Mouse (Mus musculus) forebrain, embryonic 14.5 days (tissue): ENCODE measurements around the gene Rrnad1. TPM values are rescaled to one million over a fixed set of nuclear protein-coding genes. Genes with fewer than 3 reads are reported as not detected.

Experiments
- ATAC-seq: fragments of 200-750 bp; cut with Nextera tagmentation; 2 replicates; pipeline ENCODE4 v1.8.0; 2017; ENCODE audit warnings: mild to moderate bottlenecking, moderate library complexity
- DNase-seq: peaks from one replicate; pipeline ENCODE4 v3.0.0-alpha.2; 2015; ENCODE audit warnings: low spot score
- H3K27ac ChIP-seq: fragments of 300-500 bp; sonication (generic); 2 replicates; pipeline ENCODE4 v1.5.1; 2014; ENCODE audit warnings: low read depth, mild to moderate bottlenecking, control low read depth, low read length, moderate library complexity
- H3K27me3 ChIP-seq: fragments of 300-500 bp; sonication (generic); replicated peaks from 2 replicates; pipeline ENCODE4 v1.6.1; 2014; ENCODE audit warnings: low read length, control low read depth, mixed read lengths; ENCODE audit not compliant: control insufficient read depth, insufficient read depth
- H3K36me3 ChIP-seq: fragments of 300-500 bp; sonication (generic); 2 replicates; pipeline ENCODE4 v1.6.1; 2014; ENCODE audit warnings: low read length, control low read depth; ENCODE audit not compliant: control insufficient read depth, insufficient read depth
- H3K4me1 ChIP-seq: fragments of 300-500 bp; sonication (generic); 2 replicates; pipeline ENCODE4 v1.6.1; 2014; ENCODE audit warnings: antibody characterized with exemption, low read length, control low read depth; ENCODE audit not compliant: control insufficient read depth, insufficient read depth
- H3K4me2 ChIP-seq: fragments of 300-500 bp; sonication (generic); 2 replicates; pipeline ENCODE4 v1.6.1; 2014; ENCODE audit warnings: mild to moderate bottlenecking, control low read depth, low read length
- H3K4me3 ChIP-seq: fragments of 300-500 bp; sonication (generic); 2 replicates; pipeline ENCODE4 v1.5.1; 2014; ENCODE audit warnings: low read depth, low read length, control low read depth
- H3K9ac ChIP-seq: fragments of 300-500 bp; sonication (generic); 2 replicates; pipeline ENCODE4 v1.6.1; 2014; ENCODE audit warnings: mild to moderate bottlenecking, low read length, control low read depth, moderate library complexity
- H3K9me3 ChIP-seq: fragments of 300-500 bp; sonication (generic); replicated peaks from 2 replicates; pipeline ENCODE4 v1.6.1; 2016; ENCODE audit warnings: low read length, control low read depth, mixed read lengths; ENCODE audit not compliant: control insufficient read depth
- WGBS: fragments of 180-500 bp; shearing (Covaris S2); extraction: QIAGEN DNeasy Blood & Tissue Kit; methylation state at CpG from one replicate; pipeline ENCODE4 v1.1.7; 2014; 5-methylcytosine and 5-hydroxymethylcytosine counted together
- polyA plus RNA-seq: library from polyadenylated mRNA; unstranded; fragments of >200 nt; fragmentation: Nextera tagmentation; extraction: Ambion mirVana; gene quantifications from 2 replicates; pipeline ENCODE4 v1.2.1, GENCODE M21; 2014

The Rrnad1 gene
- polyA plus RNA-seq, 1 experiment from 2014 or later: 15.6 TPM

- Histone ChIP-seq H3K27me3 (no peaks in the 10 kb centered on the region), H3K9ac (no peak overlapping the region), H3K4me3 (peak overlapping the region; percentile 93; the same call in 1 of the 2 replicates), H3K4me2 (peak overlapping the region; percentile 46), H3K9me3 (no peaks in the 10 kb centered on the region), H3K27ac (no peak overlapping the region), H3K4me1 (peaks cover 18% of the 10 kb centered on the region), H3K36me3 (no peaks in the 10 kb centered on the region)
- DNase-seq: no peak
- WGBS: 83% methylated on average over 6 of the region's 6 CpGs
- ATAC-seq: no peak
These were observed 44.1 kb downstream of the Rrnad1 start for GRCm38 (mm10) chr3:87886416-87886815.

DNA sequence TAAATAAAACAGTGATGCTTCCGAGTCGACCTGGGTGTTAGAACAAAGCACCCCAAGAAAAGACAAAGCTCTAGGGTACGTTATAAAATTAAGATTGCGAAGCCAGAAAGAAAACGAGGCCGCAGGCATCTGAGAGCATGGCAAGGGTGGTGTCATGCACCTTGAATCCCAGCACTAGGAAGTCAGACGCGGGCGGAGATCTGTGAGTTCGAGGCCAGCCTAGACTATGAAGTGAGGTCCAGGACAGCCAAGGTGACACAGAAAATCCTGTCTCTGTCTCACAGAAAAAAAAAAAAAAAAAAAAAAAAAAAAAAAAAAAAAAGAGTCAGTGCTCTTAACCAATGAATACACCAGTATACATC lies 44.5 kb downstream of the Rrnad1 start:
- ATAC-seq (no peak; the same call in 1 of the 2 replicates), DNase-seq (no peak)
- Histone ChIP-seq H3K9me3 (no peaks in the 10 kb centered on the region), H3K36me3 (0 out of 2 replicates have a peak, but pooled peaks cover 4% of the 10 kb centered on the region), H3K4me3 (peak overlapping the region; percentile 93), H3K27ac (no peak overlapping the region), H3K27me3 (no peaks in the 10 kb centered on the region), H3K4me1 (peaks cover 18% of the 10 kb centered on the region), H3K4me2 (peak overlapping the region; percentile 46), H3K9ac (peak overlapping the region; percentile 26; the same call in 1 of the 2 replicates)
- 13% methylated on average over 10 of the region's 10 CpGs for WGBS

GRCm38 (mm10) chr3:87885281-87886003 lies 45.1 kb downstream of the Rrnad1 start, which contains the start of gene Prcc:
Gene Prcc, minus strand, starts transcription at chr3:87885608.
- H3K4me2 ChIP-seq: peak within 1 kb of the TSS; percentile 80
- H3K27me3 ChIP-seq: no peaks in the 10 kb centered on the region
- H3K9ac ChIP-seq: peak within 1 kb of the TSS; percentile 96
- peaks cover 7% of the 10 kb centered on the region for H3K36me3 ChIP-seq
- peak within 1 kb of the TSS; percentile 66; the same call in 1 of the 2 replicates for H3K27ac ChIP-seq
- ATAC-seq (peak; percentile 98), DNase-seq (peak; percentile 100)
- H3K4me1 ChIP-seq: peaks cover 18% of the 10 kb centered on the region
- H3K4me3 ChIP-seq: peak within 1 kb of the TSS; percentile 93
- under 1% methylated on average over 33 of the region's 33 CpGs for WGBS
- no peaks in the 10 kb centered on the region for H3K9me3 ChIP-seq

GRCm38 (mm10) chr3:87884708-87885251 lies 45.7 kb downstream of the Rrnad1 start:
- H3K9me3 ChIP-seq: no peaks in the 10 kb centered on the region
- H3K4me2 ChIP-seq: peak overlapping the region; percentile 80
- peak; percentile 25 for DNase-seq
- peak; percentile 2; the same call in 1 of the 2 replicates for ATAC-seq
- H3K4me3 ChIP-seq: peak overlapping the region; percentile 93
- H3K27me3 ChIP-seq: no peaks in the 10 kb centered on the region
- H3K9ac ChIP-seq: peak overlapping the region; percentile 96
- WGBS: 0% methylated on average over 25 of the region's 28 CpGs
- peaks cover 18% of the 10 kb centered on the region for H3K4me1 ChIP-seq
- H3K27ac ChIP-seq: peak overlapping the region; percentile 66; the same call in 1 of the 2 replicates
- H3K36me3 ChIP-seq: peaks cover 11% of the 10 kb centered on the region

DNA sequence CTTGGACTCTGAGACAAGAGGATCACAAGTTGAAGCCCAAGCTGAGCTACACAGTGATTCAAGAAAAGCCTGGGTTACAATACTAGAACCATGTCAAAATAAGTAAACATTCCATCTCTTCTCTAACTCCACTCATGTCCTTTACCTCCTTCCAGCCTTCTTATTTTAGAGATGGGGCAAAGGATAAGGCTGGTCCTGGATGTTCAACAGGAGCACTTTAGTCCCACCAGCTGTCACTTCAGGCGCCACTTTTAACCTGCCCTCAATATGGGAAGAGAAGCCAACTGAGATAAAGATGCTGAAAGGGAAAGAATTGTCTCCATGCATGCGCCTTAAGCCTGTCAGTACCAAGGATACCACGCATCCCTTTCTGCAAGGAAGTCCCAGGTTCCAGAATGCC lies 46.2 kb downstream of the Rrnad1 start:
- no peaks in the 10 kb centered on the region for H3K27me3 ChIP-seq
- ATAC-seq (no peak), DNase-seq (no peak)
- H3K4me2 ChIP-seq: peak overlapping the region; percentile 80
- peaks cover 18% of the 10 kb centered on the region for H3K4me1 ChIP-seq
- H3K9ac ChIP-seq: peak overlapping the region; percentile 96
- 3% methylated on average over 3 of the region's 3 CpGs for WGBS
- peak overlapping the region; percentile 93 for H3K4me3 ChIP-seq
- H3K36me3 ChIP-seq: peaks cover 11% of the 10 kb centered on the region
- peak overlapping the region; percentile 9; the same call in 1 of the 2 replicates for H3K27ac ChIP-seq
- no peaks in the 10 kb centered on the region for H3K9me3 ChIP-seq

- Histone ChIP-seq H3K36me3 (peaks cover 25% of the 10 kb centered on the region), H3K4me1 (peaks cover 2% of the 10 kb centered on the region; the same call in 1 of the 2 replicates), H3K4me2 (no peak overlapping the region), H3K9ac (no peak overlapping the region), H3K27ac (no peak overlapping the region), H3K27me3 (no peaks in the 10 kb centered on the region), H3K4me3 (no peak overlapping the region), H3K9me3 (no peaks in the 10 kb centered on the region)
- DNase-seq: no peak
- ATAC-seq: no peak
- 95% methylated on average over 4 of the region's 4 CpGs for WGBS
These were observed 52.8 kb downstream of the Rrnad1 start for GRCm38 (mm10) chr3:87877730-87878129.

Other genes with a start within 250 kb of the Rrnad1 start
- gene Lrrc71, start 182.1 kb downstream of the Rrnad1 start, polyA plus RNA-seq: 0.13 and 0.62 TPM in 2 replicates
- 0.74 and 0.94 TPM in 2 replicates for gene Ntrk1, start 135.6 kb downstream of the Rrnad1 start, polyA plus RNA-seq
- 0.62 and 0.66 TPM in 2 replicates for gene Insrr, start 133.8 kb downstream of the Rrnad1 start, polyA plus RNA-seq
- gene Pear1, start 106.4 kb downstream of the Rrnad1 start, polyA plus RNA-seq: 5.2 and 6.0 TPM in 2 replicates
- not detected in 2 replicates for gene Sh2d2a, start 84.0 kb downstream of the Rrnad1 start, polyA plus RNA-seq
- 16.1 and 18.5 TPM in 2 replicates for gene Prcc, start 45.1 kb downstream of the Rrnad1 start, polyA plus RNA-seq
- gene Hdgf, start 24.4 kb downstream of the Rrnad1 start, polyA plus RNA-seq: 99.1 and 137 TPM in 2 replicates
- gene Mrpl24, start 11.2 kb downstream of the Rrnad1 start, polyA plus RNA-seq: 69.5 and 71.2 TPM in 2 replicates
- gene Isg20l2, start 403 bp downstream of the Rrnad1 start, polyA plus RNA-seq: 17.9 and 20.0 TPM in 2 replicates
- 32.8 and 35.9 TPM in 2 replicates for gene Crabp2, start 17.9 kb upstream of the Rrnad1 start, polyA plus RNA-seq
- 23.1 and 27.8 TPM in 2 replicates for gene Nes, start 40.4 kb upstream of the Rrnad1 start, polyA plus RNA-seq
- 13.5 and 21.9 TPM in 2 replicates for gene Bcan, start 69.5 kb upstream of the Rrnad1 start, polyA plus RNA-seq
- 0.52 TPM in 1 of 2 replicates, not detected in the other for gene Hapln2, start 96.9 kb upstream of the Rrnad1 start, polyA plus RNA-seq
- 22.9 and 25.2 TPM in 2 replicates for gene Gpatch4, start 112.4 kb upstream of the Rrnad1 start, polyA plus RNA-seq
- 171 and 192 TPM in 2 replicates for gene Naxe, start 127.8 kb upstream of the Rrnad1 start, polyA plus RNA-seq
- gene Ttc24, start 147.6 kb upstream of the Rrnad1 start, polyA plus RNA-seq: not detected in 2 replicates
- 7.6 and 8.1 TPM in 2 replicates for gene Iqgap3, start 151.3 kb upstream of the Rrnad1 start, polyA plus RNA-seq
- 17.3 and 20.4 TPM in 2 replicates for gene Mef2d, start 211.7 kb upstream of the Rrnad1 start, polyA plus RNA-seq